Mouse (Mus musculus): Measurements from ENCODE around the gene Syde2.

DNA sequence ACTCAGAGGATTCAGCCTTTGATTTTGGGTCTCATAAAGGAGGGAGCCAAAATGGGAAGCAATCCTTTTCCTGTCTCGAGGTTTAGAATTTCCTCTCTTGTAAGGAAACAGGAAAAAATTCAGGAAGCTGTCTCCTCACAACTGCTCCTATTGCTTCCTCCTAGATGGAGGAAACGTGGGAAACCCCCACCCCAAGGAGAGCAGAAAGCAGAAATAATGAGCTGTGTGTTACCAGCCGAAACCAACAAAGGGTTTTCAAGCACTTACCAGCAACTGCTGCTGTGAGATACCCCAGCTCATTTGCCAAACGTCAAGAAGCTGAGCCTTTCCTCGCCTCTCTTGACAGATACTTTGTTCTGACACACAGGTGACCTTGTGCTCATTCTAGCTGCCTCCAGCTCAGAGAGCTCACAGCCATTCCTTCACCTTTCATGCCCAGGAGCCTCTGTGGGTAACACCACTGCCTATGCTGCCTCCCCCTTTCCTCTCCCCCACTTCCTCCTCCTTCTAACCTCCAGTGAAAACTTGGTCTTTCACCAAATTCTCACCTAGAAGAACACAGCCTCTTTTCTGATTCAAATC, 42.7 kb downstream of the Syde2 start:
- TF ChIP-seq CTCF (IDR thresholded peaks at IDR 0.05; ENCODE audit: insufficient read depth, low read depth, low read length) (no peak), POLR2A (IDR thresholded peaks at IDR 0.05; ENCODE audit: insufficient read depth, low read depth, low read length) (no peak)

All from olfactory bulb, adult 2 months (tissue).